In the genomic region with DNA sequence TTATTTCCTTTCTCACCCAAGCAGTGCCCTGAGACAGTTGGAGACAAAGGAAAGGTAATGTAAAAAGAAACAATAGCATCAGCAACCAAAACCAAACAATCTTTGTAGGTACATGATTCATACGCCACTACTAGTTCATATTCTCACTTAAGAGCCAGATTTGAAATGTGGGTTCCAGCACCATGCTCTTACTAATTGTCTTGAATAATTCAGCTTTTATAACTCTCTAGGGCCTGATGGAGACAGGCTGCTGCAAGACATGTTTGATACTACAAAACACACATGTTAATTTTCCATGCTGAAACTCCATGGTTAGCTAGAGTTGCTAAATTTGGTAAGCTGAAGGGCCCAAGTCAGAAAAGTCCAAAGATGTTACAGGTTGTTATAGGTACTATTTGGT, we compare ENCODE assay signal across 18 mouse cellular contexts.
"Had no signal": no experiment of that assay in that cellular context is flagged by ENCODE, and none has a peak within 500 bp of the region (broad histone marks: within the 10 kb centered on the region; RNA-seq: fewer than 3 reads in every experiment).

No protein-coding gene starts in this region.

- H3K9ac ChIP-seq: limb, embryonic 12.5 days; liver, embryonic 13.5 days; liver, postnatal 0 days; lung, embryonic 15.5 days; midbrain, embryonic 15.5 days had no signal

- H3K4me1 ChIP-seq: limb, embryonic 12.5 days; liver, embryonic 13.5 days; lung, embryonic 15.5 days; megakaryocyte, embryonic 14.5 days; midbrain, embryonic 15.5 days had no signal

- H3K27ac ChIP-seq: layer of hippocampus, adult 2 months; limb, embryonic 12.5 days; liver, embryonic 13.5 days; lung, embryonic 15.5 days; macrophage; midbrain, embryonic 15.5 days had no signal

- H3K9me3 ChIP-seq: limb, embryonic 12.5 days; liver, embryonic 13.5 days; lung, embryonic 15.5 days; megakaryocyte, embryonic 14.5 days; midbrain, embryonic 15.5 days had no signal

- ATAC-seq: liver, postnatal 0 days had no signal

- H3K27me3 ChIP-seq: limb, embryonic 12.5 days; liver, embryonic 13.5 days; lung, embryonic 15.5 days; megakaryocyte, embryonic 14.5 days; midbrain, embryonic 15.5 days had no signal

- H3K36me3 ChIP-seq: limb, embryonic 12.5 days; liver, embryonic 13.5 days; lung, embryonic 15.5 days; midbrain, embryonic 15.5 days had no signal

- H3K4me3 ChIP-seq: layer of hippocampus, adult 2 months; limb, embryonic 12.5 days; liver, embryonic 13.5 days; lung, embryonic 15.5 days; megakaryocyte, embryonic 14.5 days; midbrain, embryonic 15.5 days had no signal

- H3K4me2 ChIP-seq: limb, embryonic 12.5 days; liver, embryonic 13.5 days; lung, embryonic 15.5 days; midbrain, embryonic 11.5 days; midbrain, embryonic 15.5 days had no signal

- DNase-seq: kidney, postnatal 10 days; kidney, postnatal 4 days; liver; liver, embryonic 13.5 days; liver, postnatal 0 days; lung, postnatal 14 days; retina, postnatal 1 day; right cerebral cortex, postnatal 4 days; spleen, adult 18-20 months; thymus, adult 18-20 months; thymus, postnatal 14 days had no signal
